Mouse (Mus musculus): ENCODE measurements at regions not wholly inside any gene's neighbourhood (a gene's known extent, or its start where the extent isn't known, plus 50 kb on each side); places are given as distances from the start of the nearest gene placed in this dataset.

- TF ChIP-seq CTCF (IDR thresholded peaks at IDR 0.05 in 2 of 3, conservative IDR thresholded peaks at IDR 0.05 in 1 of 3; ENCODE audit: control insufficient read depth in 1 of 3, insufficient read depth in 1 of 3, low read depth in 2 of 3, low read length in 3 of 3, poor library complexity in 1 of 3, severe bottlenecking in 1 of 3) = no peak
- no peak for TF ChIP-seq MAX (IDR thresholded peaks at IDR 0.05; ENCODE audit: low read length)
- no peak for TF ChIP-seq POLR2A (IDR thresholded peaks at IDR 0.05; ENCODE audit: control insufficient read depth in 1 of 2, insufficient read depth in 1 of 2, low read depth in 1 of 2, low read length in 2 of 2, poor library complexity in 1 of 2)
- TF ChIP-seq RCOR1 (IDR thresholded peaks at IDR 0.05; ENCODE audit: low read depth, low read length) = no peak
- no peak for TF ChIP-seq TCF12 (IDR thresholded peaks at IDR 0.05; ENCODE audit: low read depth, low read length)
- TF ChIP-seq SMC3 (IDR thresholded peaks at IDR 0.05; ENCODE audit: low read depth, low read length) = no peak
- TF ChIP-seq EP300 (IDR thresholded peaks at IDR 0.05; ENCODE audit: low read depth in 1 of 2, low read length in 2 of 2) = no peak
These were observed 99.2 kb upstream of the Lgalsl start for GRCm38 (mm10) chr11:20930045-20930444.
